Mouse (Mus musculus) left cerebral cortex, postnatal 10 days (tissue): ENCODE data around the gene Apc2. TPM values are rescaled to one million over a fixed set of nuclear protein-coding genes. Genes with fewer than 3 reads are reported as not detected.

Experiments used
- DNase-seq, 2 experiments: peaks; one replicate each; pipeline ENCODE4 v3.0.0; 2021 to 2022; ENCODE audit warnings: low spot score in 2 of 2, mixed read lengths in 1 of 2; ENCODE audit errors: extremely low spot score in 1 of 2
- intact Hi-C: fragments of 180-260 bp; cut with DNase I; formaldehyde crosslinking; loops from one replicate; pipeline ENCODE4 v1.15.1; 2025
- total RNA-seq, 2 experiments: library from RNA; stranded (reverse); gene quantifications; 2 replicates each; pipeline ENCODE4 v1.2.3; 2021

Gene Apc2
- total RNA-seq, 2 experiments from 2014 or later = 175 to 194 TPM

DNA sequence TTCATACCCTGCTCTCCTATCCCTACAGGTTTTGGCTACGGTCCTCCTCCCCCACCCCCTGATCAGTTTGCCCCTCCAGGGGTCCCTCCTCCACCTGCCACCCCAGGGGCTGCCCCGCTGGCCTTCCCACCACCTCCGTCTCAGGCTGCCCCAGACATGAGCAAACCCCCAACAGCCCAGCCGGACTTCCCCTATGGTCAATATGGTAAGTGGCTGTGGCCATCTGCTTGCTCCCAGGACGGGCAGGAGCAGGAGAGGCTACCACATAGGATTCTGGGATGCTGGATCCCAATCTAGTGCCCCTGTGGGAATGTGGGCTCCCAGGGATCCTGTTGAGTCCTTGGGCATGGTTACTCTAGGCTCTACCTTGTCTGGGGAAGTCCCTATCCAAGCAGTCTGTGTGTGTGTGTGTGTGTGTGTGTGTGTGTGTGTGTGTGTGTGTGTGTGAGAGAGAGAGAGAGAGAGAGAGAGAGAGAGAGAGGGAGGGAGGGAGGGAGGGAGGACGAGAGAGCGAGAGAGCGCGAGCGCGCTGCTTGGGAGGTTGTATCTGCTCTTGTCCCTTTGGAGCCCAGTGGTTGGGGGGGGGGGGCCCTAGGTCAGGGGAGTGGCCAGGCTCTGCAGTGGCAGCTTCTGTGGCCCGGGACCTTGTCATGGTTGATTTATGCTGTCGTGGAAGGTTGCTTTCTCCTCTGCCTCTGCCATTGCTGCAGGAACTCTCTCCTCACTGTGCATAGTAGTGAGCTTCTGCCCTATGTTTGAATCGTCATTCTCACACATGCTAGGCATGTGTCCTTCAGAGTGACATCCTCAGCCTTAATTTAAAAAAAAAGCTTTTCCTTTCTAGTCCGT is 10.3 kb upstream of the Apc2 start:
- intact Hi-C loops = no loop called here
- no peak for DNase-seq

DNA sequence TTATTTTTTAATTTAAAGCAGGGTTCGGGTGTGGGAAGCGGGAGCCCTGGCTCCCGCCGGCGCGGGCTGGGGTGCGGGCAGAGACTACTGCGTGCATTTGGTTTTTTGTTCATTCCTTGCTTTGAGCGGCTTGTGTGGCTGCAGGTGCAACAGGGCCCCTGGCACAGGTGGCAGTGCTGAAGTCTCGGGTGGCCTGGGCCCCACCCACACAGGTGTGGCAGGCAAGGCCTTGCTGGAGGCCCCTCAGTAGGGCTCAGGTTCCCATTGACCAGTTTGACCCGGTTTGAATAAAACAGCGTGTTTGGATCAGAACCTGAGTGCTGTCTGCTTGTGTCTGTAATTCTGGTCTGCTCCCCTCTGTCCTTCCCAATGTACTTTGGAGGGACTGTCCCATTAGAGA is 7.7 kb upstream of the Apc2 start:
- intact Hi-C loops = no loop called here
- DNase-seq = no peak

DNA sequence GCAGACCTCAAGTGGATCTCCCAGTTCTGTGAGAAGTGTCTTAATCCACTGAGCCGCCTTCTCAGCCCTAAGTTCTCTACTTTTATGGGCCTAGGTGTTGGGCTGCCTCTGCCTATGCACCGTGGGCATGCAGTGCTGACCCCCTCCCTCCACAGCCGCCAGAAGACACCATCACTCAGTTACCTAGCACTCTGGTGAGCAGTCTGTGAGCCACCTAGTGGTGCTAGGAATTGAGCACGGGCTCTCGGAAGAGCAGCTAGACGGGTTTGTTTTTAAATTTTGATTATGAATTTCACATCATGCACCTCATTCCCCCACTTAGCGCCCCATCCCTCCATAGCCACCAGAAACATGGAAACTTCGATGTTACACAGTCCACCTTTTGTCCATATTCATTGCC is 7.1 kb upstream of the Apc2 start:
- intact Hi-C loops = no loop called here
- DNase-seq = no peak

DNA sequence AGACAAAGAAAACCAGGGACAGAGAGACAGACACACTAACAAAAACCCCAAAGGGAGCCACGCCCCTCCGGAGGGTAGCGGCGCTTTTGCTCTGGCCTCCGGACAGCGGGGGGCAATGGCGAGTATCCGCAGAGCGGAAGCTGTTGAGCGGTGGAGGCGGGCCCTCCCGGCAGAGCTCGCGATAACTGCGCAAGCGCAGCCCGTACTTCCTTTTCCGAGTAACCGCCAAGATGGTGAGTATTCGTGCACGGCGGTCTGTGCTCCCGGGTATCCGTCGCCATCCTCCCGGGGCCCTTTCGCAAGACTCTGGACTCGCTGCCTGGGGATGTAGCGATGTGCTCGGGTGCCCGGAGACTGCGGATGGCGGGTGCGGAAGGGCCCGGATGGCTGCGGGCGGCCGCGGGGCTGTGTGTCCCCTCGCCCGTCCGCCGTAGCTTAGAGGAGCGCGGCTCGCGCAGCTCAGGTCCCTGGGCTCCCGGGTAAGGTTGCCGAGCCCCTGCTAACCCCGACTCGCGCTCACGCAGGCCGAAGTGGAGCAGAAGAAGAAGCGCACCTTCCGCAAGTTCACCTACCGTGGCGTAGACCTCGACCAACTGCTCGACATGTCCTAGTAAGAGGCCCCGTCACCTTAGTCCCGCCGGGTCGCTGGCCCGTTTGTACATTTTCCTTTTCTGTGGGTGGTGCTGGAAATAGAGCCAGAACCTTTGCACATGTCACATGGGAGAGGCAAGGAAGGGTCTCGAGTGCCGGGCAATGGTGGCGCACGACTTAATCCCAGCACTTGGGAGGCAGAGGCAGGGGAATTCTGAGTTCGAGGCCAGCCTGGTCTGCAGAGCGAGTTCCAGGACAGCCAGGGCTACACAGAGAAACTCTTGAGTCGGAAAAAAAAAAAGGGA is 3.3 kb upstream of the Apc2 start, which contains the start of gene Rps15:
Gene Rps15 (plus strand): TSS at position 203 of the 896 bp plus-strand sequence.
- intact Hi-C loops = no loop called here

DNA sequence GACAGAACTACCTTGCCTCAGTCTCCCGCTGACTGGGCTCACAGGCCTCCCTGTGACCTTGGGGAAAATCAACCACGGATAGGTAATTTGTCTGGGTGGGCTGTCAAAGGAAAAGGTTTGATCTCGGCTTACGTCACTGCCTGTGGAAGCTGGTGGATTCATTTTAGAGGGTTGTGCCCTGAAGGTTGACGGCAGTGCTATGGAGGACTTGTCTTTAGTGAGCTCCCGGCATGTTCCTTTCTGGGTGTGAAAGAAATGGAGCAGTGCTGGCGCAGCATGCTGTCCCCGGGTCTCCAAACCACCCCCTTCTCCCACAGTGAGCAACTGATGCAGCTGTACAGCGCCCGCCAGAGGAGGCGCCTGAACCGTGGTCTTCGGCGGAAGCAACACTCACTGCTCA is 2.5 kb upstream of the Apc2 start:
- intact Hi-C loops = no loop called here

More for the DNA sequence above, 3.3 kb upstream of the Apc2 start, which contains the start of gene Rps15:
- DNase-seq = peak; percentile 92 to 99

DNA sequence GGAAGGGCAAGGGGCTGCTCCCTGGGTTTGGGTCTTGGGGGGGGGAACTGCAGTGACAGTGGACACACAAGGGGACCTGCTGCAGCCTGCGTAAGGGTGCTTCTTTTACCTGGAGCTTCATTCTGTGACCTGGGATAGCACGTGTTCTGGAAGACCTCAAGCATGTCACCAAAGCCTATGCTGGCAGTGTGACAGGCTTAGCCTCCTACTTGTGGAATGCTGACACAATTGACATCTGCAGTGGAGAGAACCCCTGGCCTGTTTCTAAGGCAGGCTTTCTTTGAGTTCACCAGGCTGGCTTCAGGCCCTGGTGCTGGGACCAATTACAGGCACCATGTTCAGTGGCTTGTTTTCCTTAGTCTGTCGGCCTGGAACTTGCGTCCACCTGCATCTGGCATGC is 1.5 kb upstream of the Apc2 start:
- DNase-seq = no peak
- intact Hi-C loops = no loop called here

More for the DNA sequence above, 2.5 kb upstream of the Apc2 start:
- no peak for DNase-seq

DNA sequence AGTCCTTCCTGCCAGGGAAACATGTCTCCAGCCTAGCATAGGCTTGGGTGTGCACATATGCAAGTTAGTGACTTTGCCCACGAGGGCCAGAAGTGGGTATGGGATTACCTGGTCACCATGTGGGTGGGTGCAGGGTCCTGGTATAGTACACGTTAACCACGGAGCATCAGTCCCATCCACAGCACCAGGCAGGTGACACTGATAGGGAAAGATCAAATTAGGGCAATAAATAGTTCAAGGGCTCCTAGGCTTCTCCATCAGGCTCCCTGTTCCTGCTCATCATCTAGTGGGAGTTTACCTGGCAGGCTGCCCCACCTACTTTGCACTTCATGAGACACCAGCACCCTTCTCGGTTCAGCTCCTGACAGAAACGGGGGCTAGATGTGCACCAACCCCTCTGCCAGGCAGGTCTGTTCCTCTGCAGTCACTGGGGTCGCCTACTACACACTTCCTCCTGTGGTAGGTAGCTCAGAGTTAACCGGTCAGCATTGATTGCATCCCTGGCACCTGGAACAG is 931 bp upstream of the Apc2 start:
- DNase-seq = no peak
- intact Hi-C loops = no loop called here

DNA sequence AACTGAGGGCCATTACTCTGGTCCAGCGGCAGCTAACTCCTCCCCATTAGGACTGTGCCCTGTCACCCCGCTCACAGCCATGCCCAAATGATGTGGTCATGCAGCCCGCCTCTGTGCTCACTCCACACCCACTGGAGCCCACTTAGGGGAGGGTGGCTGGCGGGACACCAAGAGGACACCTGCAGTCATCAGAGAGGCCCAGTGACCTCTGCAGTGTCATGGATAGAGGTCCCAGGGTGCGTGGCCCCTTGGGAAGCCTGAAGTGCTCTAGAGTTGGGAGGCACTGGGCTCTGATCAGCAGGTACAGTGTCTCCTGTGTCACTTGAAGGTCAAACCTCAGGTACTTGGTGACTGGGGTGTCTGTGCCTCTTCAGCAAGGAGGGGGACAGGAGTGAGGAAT is 1.0 kb downstream of the Apc2 start:
- DNase-seq = no peak
- intact Hi-C loops = no loop called here

DNA sequence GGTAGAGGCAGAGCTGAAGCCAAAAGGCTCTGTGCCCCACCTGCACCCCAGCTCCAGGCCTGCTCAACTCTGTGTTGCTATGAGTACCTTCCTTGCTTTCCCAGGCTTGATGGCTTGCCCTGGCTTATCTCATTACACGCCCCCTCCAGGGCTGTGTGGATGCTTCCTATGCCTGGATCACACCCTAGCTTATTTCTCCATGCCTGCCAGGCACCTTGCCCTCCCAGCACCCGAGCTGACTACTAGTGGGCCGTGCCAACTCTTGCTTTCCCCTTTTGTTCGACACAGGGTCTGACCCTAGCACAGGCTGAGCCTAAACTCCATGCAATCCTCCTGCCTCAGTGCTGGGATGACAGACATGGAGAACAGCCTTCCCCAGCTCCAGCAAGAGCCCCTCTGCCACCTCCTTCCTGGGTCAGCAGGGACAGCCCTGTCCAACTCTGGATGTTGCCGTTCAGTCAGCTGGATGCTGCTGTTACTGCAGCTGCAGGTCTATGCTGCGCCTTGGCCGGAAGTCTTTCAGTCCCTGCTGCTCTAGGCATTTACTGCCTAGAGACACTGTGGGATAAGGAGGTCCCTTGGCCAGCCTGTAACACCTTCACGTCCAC is 1.9 kb downstream of the Apc2 start:
- intact Hi-C loops = no loop called here
- no peak for DNase-seq

DNA sequence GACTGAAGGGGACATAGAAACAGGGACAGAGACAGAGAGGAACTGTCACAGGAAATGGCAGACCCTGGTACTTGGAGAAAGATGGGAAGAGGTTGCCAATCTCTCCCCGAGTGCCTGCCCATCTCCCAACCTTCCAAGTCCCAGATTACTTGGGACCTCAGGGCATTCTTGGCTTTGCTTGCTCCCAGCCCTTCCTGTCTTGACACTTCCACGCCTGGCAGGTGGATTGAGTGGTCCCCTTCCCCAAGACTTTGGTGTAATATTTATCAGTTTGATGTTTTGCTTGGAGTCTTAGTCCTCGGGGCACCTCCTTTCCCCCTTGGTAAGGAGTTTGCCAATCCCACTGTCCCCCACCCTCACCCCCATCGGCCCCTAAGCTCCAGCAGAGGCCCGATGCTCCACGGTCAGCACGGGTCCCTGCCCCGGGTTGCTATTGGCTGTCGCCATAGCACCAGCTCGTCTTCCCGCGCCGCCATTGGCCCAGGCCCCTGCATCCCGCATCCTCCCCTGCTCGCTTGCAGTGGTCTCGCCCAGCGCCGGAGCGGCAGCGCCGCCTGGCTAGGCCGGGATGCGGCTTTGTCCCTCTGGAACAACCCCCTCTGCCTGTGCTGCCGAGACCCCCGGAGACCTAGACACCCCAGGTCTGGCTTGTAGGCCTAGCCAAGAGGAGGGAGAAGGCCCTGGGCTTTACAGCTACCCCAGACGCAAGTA is 2.9 kb downstream of the Apc2 start:
- peak; percentile 92 to 94 for DNase-seq
- intact Hi-C loops = no loop called here

DNA sequence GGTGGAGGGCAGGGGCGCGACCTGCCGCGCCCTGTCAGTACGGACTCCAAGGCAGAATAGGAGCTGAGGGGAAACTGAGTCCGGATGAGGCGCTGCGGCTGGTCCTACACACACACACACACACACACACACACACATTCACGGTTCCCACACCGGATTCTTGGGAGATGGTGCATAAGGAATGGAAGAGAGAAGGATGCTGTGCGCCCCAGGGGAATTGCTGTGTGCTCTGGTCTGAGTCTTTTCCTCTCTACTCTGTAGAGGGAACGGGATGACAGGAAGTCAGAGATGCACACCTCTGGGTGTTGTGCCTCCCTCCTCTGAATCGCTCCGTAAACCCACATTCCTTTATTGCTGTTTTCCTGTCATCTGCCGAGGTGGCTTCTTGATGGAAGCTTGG is 3.5 kb downstream of the Apc2 start:
- no peak for DNase-seq
- intact Hi-C loops = no loop called here

DNA sequence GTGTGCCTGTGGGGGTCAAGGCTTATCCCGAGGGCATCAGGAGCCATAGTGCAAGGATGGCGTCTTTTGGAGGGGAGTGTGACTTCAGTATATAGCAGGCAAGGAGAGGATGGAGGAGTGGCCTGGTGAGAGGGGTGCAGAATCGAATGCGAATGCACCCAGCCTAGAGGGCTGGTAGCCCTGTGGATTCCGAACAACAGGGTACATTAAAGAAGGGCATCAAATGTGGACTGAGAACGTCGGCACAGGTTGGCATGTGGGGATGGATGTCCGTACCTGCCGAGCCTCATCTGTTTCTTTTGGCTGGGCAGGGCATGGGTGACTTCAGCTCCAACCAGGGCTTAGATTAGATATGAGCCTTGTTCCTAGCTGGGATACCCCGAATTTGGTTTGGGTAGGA is 4.0 kb downstream of the Apc2 start:
- DNase-seq = no peak
- intact Hi-C loops = no loop called here

DNA sequence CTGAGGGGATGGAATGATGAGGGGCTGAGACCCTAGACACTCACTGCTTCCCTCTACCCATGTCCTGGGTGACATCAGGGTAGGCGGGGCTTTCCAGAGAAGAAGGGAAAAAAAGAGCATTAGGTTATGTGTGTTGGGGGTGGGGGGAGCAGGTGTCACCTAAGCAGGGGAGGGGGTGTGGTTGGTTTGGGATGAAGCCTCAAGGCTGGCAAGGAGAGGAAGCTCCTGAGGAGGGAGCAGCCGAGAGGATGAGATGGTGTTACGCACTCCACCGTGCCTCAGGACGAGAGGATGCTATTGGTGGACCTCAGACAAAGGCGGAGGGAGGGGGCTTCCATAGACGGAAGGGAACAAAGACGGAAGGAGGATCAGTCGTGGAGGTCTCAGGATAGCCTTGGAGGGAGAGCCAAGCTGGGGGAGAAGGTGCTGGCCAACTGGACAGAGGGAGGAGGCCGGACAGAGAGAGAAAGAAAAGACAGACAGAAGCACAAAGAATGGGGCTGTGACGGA is 5.0 kb downstream of the Apc2 start:
- intact Hi-C loops = no loop called here
- peak in 1 of 2 experiments; percentile 66 for DNase-seq

DNA sequence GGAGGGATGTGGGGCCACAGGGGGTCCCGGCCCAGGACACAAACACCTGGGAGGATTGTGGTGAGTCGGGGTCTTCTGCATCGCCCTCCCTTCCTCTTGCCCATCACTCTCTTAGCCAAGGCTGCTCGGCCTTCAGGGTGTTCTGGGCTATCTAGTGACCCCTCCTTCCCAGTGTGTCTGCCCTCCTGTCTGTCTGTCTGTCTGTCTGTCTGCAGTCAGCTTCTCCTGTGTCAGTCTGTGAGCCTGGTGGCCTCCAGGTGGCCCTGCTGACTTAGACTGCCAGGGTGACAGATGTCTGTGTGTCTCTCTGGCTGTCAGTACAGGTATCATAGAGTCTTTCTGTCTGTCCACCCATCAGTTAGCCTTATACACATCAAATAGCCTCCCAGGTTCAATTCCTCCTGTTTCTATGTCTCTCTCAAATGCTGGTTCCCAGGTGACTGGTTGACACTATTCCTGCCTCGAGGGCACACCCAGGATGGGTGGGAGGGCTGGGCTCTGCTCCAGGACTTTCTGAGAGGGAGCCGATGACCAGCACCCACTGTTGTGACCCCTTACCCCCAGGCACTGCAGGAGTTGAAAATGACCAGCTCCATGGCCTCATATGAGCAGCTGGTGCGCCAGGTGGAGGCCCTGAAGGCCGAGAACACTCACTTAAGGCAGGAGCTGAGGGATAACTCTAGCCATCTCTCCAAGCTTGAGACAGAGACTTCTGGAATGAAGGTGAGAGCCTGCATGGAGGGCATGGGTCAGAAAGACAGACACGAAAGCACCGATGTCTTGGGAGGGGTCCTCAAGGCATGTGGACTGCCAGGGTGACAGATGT is 5.7 kb downstream of the Apc2 start:
- peak in 1 of 2 experiments; percentile 4 for DNase-seq
- intact Hi-C loops = no loop called here

DNA sequence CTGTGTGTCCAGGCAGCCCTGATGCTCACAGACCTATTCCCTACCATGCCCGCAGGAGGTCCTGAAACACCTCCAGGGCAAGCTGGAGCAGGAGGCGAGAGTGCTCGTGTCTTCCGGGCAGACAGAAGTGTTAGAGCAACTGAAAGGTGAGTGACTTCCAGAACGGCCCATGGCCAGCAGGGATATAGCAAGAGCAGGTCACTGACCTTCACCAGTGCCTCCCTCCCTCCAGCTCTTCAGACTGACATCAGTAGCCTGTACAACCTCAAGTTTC is 6.2 kb downstream of the Apc2 start:
- DNase-seq = no peak

DNA sequence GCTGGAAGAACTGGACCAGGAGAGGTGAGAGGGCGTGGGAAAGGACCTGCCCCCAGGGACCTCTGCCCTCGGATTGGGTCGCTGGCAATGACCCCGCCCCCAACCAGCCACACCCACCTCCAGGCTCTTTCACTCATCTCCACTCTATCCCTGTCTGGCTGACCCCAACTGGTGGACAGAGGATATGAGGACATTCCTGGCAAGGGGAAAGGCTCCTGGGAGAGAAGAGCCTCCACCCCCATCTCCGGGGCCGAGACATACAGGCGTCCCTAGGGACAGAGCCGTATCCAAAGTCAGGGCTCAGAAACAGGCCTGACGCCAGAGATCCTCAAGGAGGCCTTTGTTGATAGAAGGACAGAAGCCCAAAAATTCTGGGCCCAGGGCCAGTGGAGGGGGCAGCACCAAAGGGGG is 6.7 kb downstream of the Apc2 start:
- intact Hi-C loops = no loop called here

More for the DNA sequence above, 6.2 kb downstream of the Apc2 start:
- intact Hi-C loops = no loop called here

DNA sequence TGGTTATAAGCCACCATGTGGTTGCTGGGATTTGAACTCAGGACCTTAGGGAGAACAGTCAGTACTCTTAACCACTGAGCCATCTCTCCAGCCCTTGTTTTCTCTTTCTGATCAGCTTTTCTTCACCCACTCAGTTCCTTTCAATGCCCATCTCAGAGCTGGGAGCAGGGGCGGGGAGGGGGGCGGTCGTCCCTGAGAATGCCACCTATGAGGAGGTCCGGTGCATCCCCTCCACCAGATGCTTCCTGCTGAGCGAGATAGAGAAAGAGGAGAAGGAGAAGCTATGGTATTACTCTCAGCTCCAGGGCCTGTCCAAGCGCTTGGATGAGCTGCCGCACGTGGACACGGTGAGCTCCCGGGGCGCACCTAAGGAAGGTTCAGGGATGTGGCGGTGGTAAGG is 8.7 kb downstream of the Apc2 start:
- DNase-seq = no peak
- intact Hi-C loops = no loop called here

More for the DNA sequence above, 6.7 kb downstream of the Apc2 start:
- DNase-seq = peak; percentile 69 to 90

DNA sequence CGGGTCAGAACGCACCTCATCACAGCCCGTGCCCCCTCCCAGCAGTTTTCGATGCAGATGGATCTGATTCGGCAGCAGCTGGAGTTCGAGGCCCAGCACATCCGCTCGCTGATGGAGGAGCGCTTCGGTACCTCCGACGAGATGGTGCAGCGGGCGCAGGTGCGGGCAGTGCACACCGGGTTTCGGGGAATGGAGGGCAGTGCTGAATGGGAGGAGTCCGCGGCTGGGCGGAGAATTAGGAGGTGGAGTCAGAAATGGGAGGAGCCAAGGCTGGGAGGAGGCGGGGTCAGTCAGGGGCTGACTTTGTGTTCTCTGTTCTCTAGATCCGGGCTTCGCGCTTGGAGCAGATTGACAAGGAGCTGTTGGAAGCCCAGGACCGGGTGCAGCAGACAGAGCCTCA is 9.1 kb downstream of the Apc2 start:
- intact Hi-C loops = no loop called here
- no peak for DNase-seq
